Mouse (Mus musculus) heart, embryonic 13.5 days (tissue): Measurements from ENCODE around the gene Arhgap32. TPM values are rescaled to one million over a fixed set of nuclear protein-coding genes. Genes with fewer than 3 reads are reported as not detected.
A peak's percentile ranks its signal among the peaks of the same experiment; 100 is the strongest.

ENCODE experiments used
- ATAC-seq: fragments of 200-750 bp; cut with Nextera tagmentation; 2 replicates; pipeline ENCODE4 v1.8.0; 2017; ENCODE audit warnings: moderate TSS enrichment; ENCODE audit not compliant: insufficient number of reproducible peaks, low FRiP score, low TSS enrichment; ENCODE audit errors: extremely low read depth
- H3K27ac ChIP-seq: fragments of 300-500 bp; sonication (generic); replicated peaks from 2 replicates; pipeline ENCODE4 v1.5.1; 2015; ENCODE audit warnings: moderate library complexity, mild to moderate bottlenecking, inconsistent platforms
- H3K27me3 ChIP-seq: fragments of 300-500 bp; sonication (generic); replicated peaks from 2 replicates; pipeline ENCODE4 v1.6.1; 2015; ENCODE audit warnings: mild to moderate bottlenecking, inconsistent platforms
- H3K36me3 ChIP-seq: fragments of 300-500 bp; sonication (generic); 2 replicates; pipeline ENCODE4 v1.6.1; 2015; ENCODE audit warnings: mild to moderate bottlenecking, inconsistent platforms
- H3K4me1 ChIP-seq: fragments of 300-500 bp; sonication (generic); 2 replicates; pipeline ENCODE4 v1.6.1; 2015; ENCODE audit warnings: inconsistent platforms
- H3K4me2 ChIP-seq: fragments of 300-500 bp; sonication (generic); 2 replicates; pipeline ENCODE4 v1.6.1; 2015; ENCODE audit warnings: inconsistent platforms, mild to moderate bottlenecking, moderate library complexity
- H3K4me3 ChIP-seq: fragments of 300-500 bp; sonication (generic); 2 replicates; pipeline ENCODE4 v1.5.1; 2015; ENCODE audit warnings: moderate library complexity, mild to moderate bottlenecking, inconsistent platforms
- H3K9ac ChIP-seq: fragments of 300-500 bp; sonication (generic); 2 replicates; pipeline ENCODE4 v1.6.1; 2015; ENCODE audit warnings: inconsistent platforms, mild to moderate bottlenecking, moderate library complexity
- H3K9me3 ChIP-seq: fragments of 300-500 bp; sonication (generic); 2 replicates; pipeline ENCODE4 v1.6.1; 2016; ENCODE audit warnings: inconsistent platforms
- WGBS: fragments of 180-500 bp; shearing (Covaris S2); methylation state at CpG from one replicate; pipeline ENCODE4 v1.1.7; 2015; ENCODE audit warnings: mixed read lengths; 5-methylcytosine and 5-hydroxymethylcytosine counted together
- polyA plus RNA-seq: library from polyadenylated mRNA; unstranded; fragments of >200 nt; fragmentation: Nextera tagmentation; extraction: Ambion mirVana; gene quantifications from 2 replicates; pipeline ENCODE4 v1.2.1, GENCODE M21; 2015

Arhgap32 gene
- polyA plus RNA-seq, 1 experiment from 2014 or later, result 3.3 TPM

DNA sequence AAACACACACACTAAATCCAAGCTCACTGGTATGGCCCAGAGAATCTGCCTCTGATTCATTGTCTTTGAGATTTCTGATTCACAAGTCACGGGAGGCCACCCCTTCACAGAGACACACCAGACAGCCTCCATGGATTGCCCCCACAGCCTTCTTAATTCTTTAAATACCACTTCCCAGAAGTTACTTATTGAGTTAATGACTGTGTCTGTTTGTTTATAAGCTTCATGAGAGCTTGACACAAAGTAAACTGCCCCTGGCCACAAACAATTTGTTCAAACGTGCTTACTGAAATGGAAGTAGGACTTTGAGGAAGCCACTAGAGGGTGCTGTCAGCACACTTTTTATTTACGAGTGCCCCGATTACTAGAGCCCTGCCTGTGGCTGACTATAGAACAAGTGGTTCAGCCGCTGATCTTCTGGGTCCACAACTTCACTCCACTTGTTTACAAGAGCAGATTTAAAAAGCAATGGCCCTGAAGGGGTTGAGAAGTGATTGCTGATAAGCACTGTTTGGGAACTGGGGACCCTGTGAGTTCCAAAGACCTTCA, 156.0 kb downstream of the Arhgap32 start:
- WGBS, result 18% methylated on average over 5 of the region's 5 CpGs
- H3K4me2 ChIP-seq, result no peak overlapping the region
- no peak overlapping the region for H3K4me3 ChIP-seq
- no peak overlapping the region for H3K9ac ChIP-seq
- H3K36me3 ChIP-seq, result no peaks in the 10 kb centered on the region
- H3K27me3 ChIP-seq, result 0 out of 2 replicates have a peak, but pooled peaks cover 6% of the 10 kb centered on the region
- ATAC-seq, result no peak
- no peaks in the 10 kb centered on the region for H3K9me3 ChIP-seq
- no peaks in the 10 kb centered on the region for H3K4me1 ChIP-seq
- no peak overlapping the region for H3K27ac ChIP-seq

GRCm38 (mm10) chr9:32278052-32278451, 162.1 kb downstream of the Arhgap32 start:
- Histone ChIP-seq H3K36me3 (no peaks in the 10 kb centered on the region), H3K4me2 (no peak overlapping the region), H3K9ac (no peak overlapping the region), H3K27me3 (no peaks in the 10 kb centered on the region), H3K9me3 (no peaks in the 10 kb centered on the region), H3K4me1 (0 out of 2 replicates have a peak, but pooled peaks cover 6% of the 10 kb centered on the region), H3K27ac (no peak overlapping the region), H3K4me3 (no peak overlapping the region)
- WGBS, result 90% methylated on average over 5 of the region's 5 CpGs
- no peak for ATAC-seq

- 56% methylated on average over 3 of the region's 3 CpGs for WGBS
- Histone ChIP-seq H3K9me3 (no peaks in the 10 kb centered on the region), H3K4me3 (no peak overlapping the region), H3K27me3 (no peaks in the 10 kb centered on the region), H3K27ac (no peak overlapping the region), H3K9ac (no peak overlapping the region), H3K4me2 (no peak overlapping the region), H3K36me3 (no peaks in the 10 kb centered on the region), H3K4me1 (0 out of 2 replicates have a peak, but pooled peaks cover 6% of the 10 kb centered on the region)
- no peak for ATAC-seq
These were observed 163.9 kb downstream of the Arhgap32 start for GRCm38 (mm10) chr9:32279789-32280188.

DNA sequence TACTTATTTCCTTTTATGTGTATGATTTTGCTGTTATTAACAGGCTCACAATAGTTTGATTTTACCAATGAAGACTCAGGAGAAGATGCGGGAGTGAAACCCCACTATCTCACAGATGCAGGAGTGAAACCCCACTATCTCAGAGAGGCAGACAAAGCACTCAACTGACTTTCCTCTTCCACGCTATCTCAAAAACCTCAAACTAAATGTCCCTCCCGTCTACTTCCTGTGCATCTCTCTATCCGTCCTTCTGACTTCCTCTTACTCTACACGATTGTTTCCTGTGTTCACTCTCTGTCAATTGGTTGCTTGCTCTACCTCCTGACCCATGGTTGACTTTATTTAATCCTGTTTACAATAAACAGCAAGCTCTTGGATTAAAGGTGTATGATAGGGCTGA, 164.5 kb downstream of the Arhgap32 start:
- Histone ChIP-seq H3K4me3 (no peak overlapping the region), H3K4me1 (0 out of 2 replicates have a peak, but pooled peaks cover 6% of the 10 kb centered on the region), H3K9ac (no peak overlapping the region), H3K9me3 (no peaks in the 10 kb centered on the region), H3K27ac (no peak overlapping the region), H3K4me2 (no peak overlapping the region), H3K36me3 (no peaks in the 10 kb centered on the region), H3K27me3 (no peaks in the 10 kb centered on the region)
- WGBS, result 57% methylated on average over 5 of the region's 5 CpGs
- ATAC-seq, result no peak

DNA sequence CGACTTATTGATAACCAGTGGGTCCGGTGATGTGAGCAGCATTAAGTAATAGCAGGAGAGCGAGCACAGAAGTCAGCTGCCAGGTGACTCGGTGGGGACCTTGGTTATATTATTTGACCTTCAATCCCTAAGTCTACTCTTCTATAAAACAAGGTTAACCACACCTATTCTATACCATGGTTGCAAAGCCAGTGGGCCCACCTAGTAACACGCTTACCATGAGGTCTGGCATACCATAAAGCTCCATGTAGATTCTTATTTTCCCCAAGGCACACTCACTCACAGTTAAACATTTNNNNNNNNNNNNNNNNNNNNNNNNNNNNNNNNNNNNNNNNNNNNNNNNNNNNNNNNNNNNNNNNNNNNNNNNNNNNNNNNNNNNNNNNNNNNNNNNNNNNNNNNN, 167.7 kb downstream of the Arhgap32 start:
- Histone ChIP-seq H3K4me1 (0 out of 2 replicates have a peak, but pooled peaks cover 6% of the 10 kb centered on the region), H3K36me3 (no peaks in the 10 kb centered on the region), H3K27ac (no peak overlapping the region), H3K27me3 (no peaks in the 10 kb centered on the region), H3K4me2 (no peak overlapping the region), H3K9me3 (no peaks in the 10 kb centered on the region), H3K9ac (no peak overlapping the region), H3K4me3 (no peak overlapping the region)
- 86% methylated on average over 5 of the region's 5 CpGs for WGBS
- ATAC-seq, result no peak

- 46% methylated on average over 7 of the region's 7 CpGs for WGBS
- no peak for ATAC-seq
These were observed 175.7 kb downstream of the Arhgap32 start for GRCm38 (mm10) chr9:32291618-32292017.

GRCm38 (mm10) chr9:32292686-32293085, 176.8 kb downstream of the Arhgap32 start:
- H3K27me3 ChIP-seq, result no peaks in the 10 kb centered on the region
- WGBS, result 16% methylated on average over 5 of the region's 5 CpGs
- no peak overlapping the region for H3K4me2 ChIP-seq
- no peak for ATAC-seq
- H3K4me1 ChIP-seq, result peaks cover 8% of the 10 kb centered on the region
- no peaks in the 10 kb centered on the region for H3K9me3 ChIP-seq
- no peaks in the 10 kb centered on the region for H3K36me3 ChIP-seq
- no peak overlapping the region for H3K27ac ChIP-seq
- no peak overlapping the region for H3K4me3 ChIP-seq
- H3K9ac ChIP-seq, result no peak overlapping the region

More at GRCm38 (mm10) chr9:32291618-32292017, 175.7 kb downstream of the Arhgap32 start:
- Histone ChIP-seq H3K9ac (no peak overlapping the region), H3K27me3 (no peaks in the 10 kb centered on the region), H3K4me3 (no peak overlapping the region), H3K4me1 (peaks cover 8% of the 10 kb centered on the region), H3K4me2 (no peak overlapping the region), H3K36me3 (no peaks in the 10 kb centered on the region), H3K27ac (no peak overlapping the region), H3K9me3 (no peaks in the 10 kb centered on the region)

DNA sequence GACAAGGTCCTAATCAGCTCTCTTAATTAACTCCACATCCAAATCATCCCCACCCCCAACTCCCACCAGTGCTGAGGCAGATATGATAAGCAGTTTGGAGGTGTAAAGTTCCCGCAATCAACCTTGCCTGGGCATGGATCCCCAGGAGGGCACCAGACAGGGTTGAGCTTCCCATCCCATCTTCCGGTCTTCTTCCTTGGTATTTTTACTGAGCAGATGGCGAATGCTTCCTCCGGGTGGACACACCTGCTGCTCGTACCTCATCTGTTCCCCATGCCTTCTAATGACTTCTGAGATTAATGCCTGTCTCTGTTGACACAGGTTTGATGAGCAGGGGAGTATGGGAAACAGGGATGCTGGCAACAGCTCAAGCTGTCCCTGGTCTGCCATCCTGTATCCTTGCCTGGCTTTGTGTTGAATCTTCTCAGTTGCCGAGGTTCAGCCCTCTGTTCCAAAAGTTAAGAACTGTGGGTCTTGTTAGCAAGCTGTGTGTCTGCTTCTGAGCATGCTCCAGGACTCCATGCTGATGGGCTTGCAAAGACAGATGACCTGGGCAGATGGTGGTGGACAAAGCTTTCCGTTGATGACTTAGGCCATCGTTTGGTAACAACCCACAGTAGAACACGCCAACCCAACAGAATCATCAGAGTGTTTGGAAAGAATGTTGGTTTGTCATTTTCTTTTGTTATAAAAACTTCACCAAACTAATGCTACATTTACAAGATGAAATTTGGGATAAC, 179.3 kb downstream of the Arhgap32 start:
- WGBS, result 75% methylated on average over 9 of the region's 9 CpGs
- H3K27me3 ChIP-seq, result no peaks in the 10 kb centered on the region
- ATAC-seq, result no peak
- H3K4me2 ChIP-seq, result no peak overlapping the region
- H3K9me3 ChIP-seq, result no peaks in the 10 kb centered on the region
- H3K4me1 ChIP-seq, result peaks cover 8% of the 10 kb centered on the region
- no peak overlapping the region for H3K4me3 ChIP-seq
- H3K9ac ChIP-seq, result no peak overlapping the region
- H3K36me3 ChIP-seq, result no peaks in the 10 kb centered on the region
- no peak overlapping the region for H3K27ac ChIP-seq

DNA sequence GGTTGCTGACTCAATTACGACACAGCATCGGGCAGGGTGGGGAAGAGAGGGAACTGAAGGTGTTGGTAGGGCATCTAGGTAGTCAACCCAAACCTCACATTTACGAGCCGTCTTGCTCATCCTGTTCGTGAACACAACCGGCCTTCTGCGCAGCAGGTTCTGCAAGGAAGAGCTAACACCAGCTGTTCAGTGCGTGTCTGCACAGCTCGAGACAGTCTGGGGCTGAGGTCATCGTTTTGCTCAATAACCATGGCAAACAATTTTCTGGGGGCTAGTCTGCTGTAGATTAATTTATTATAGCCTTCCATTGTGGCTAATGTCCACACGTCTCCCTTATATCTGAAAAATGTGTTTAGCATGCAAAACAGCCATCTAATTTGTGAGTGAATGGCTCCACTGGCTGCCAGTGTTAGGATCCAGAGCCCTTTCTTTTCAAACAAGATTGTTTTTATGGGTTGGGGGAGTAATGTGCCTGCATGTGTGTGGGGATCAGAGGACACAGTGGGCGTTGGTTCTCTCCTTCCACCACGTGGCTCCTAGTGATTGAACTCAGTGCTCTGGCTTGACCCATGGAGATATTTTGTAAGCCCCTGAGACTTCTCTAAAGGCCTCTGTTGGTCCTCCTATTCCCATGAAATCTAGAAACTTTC, 186.7 kb downstream of the Arhgap32 start:
- Histone ChIP-seq H3K4me3 (no peak overlapping the region), H3K36me3 (no peaks in the 10 kb centered on the region), H3K9ac (no peak overlapping the region), H3K4me1 (no peaks in the 10 kb centered on the region), H3K4me2 (no peak overlapping the region), H3K9me3 (no peaks in the 10 kb centered on the region), H3K27ac (no peak overlapping the region), H3K27me3 (no peaks in the 10 kb centered on the region)
- no peak for ATAC-seq
- WGBS, result 81% methylated on average over 13 of the region's 13 CpGs

DNA sequence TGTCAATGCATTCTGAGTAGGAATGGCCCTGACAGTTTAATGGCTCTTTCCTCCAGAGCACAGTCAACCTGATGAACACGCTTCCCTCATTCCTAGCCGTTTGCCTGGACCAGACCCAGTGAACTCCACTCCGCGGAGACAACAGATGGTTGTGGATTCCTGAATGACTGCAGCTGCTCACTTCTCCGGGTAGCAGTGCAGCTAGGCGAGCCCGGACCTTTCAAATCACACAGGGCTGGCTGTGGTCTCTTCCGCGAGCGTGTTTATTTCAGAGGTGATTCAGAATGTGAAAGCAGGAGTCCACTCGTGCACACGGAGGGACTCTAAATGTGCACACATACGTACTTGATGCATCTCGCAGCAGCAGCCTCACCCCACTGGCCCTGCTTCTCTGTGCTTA, 195.8 kb downstream of the Arhgap32 start:
- H3K27ac ChIP-seq, result 0 out of 2 replicates have a peak overlapping the region, but pooled peaks have one; percentile 2
- 45% methylated on average over 14 of the region's 14 CpGs for WGBS
- H3K4me3 ChIP-seq, result no peak overlapping the region
- no peaks in the 10 kb centered on the region for H3K27me3 ChIP-seq
- 0 out of 2 replicates have a peak overlapping the region, but pooled peaks have one; percentile 20 for H3K9ac ChIP-seq
- H3K36me3 ChIP-seq, result peaks cover 17% of the 10 kb centered on the region
- no peak for ATAC-seq
- peaks cover 43% of the 10 kb centered on the region for H3K4me1 ChIP-seq
- peak overlapping the region; percentile 32; the same call in 1 of the 2 replicates for H3K4me2 ChIP-seq
- no peaks in the 10 kb centered on the region for H3K9me3 ChIP-seq

- Histone ChIP-seq H3K36me3 (peaks cover 21% of the 10 kb centered on the region), H3K4me1 (peaks cover 43% of the 10 kb centered on the region), H3K9ac (0 out of 2 replicates have a peak overlapping the region, but pooled peaks have one; percentile 20), H3K4me2 (peak overlapping the region; percentile 32; the same call in 1 of the 2 replicates), H3K27me3 (no peaks in the 10 kb centered on the region), H3K9me3 (no peaks in the 10 kb centered on the region), H3K27ac (0 out of 2 replicates have a peak overlapping the region, but pooled peaks have one; percentile 2), H3K4me3 (no peak overlapping the region)
- WGBS, result 48% methylated on average over 4 of the region's 4 CpGs
- ATAC-seq, result no peak
These were observed 196.3 kb downstream of the Arhgap32 start for GRCm38 (mm10) chr9:32312208-32312607.
